Mouse (Mus musculus) heart, postnatal 25 days (tissue): ENCODE data around the gene Pex19. TPM values are rescaled to one million over a fixed set of nuclear protein-coding genes. Genes with fewer than 3 reads are reported as not detected.
A peak's percentile ranks its signal among the peaks of the same experiment; 100 is the strongest.

Source experiments
- DNase-seq: peaks from one replicate; pipeline ENCODE4 v3.0.0; 2022; ENCODE audit warnings: low spot score
- intact Hi-C: fragments of 180-260 bp; cut with DNase I; formaldehyde crosslinking; loops from one replicate; pipeline ENCODE4 v1.15.1; 2025
- total RNA-seq, 2 experiments: library from RNA; stranded (reverse); gene quantifications; 2 replicates each; pipeline ENCODE4 v1.2.3; 2021

Gene Pex19
- 100 to 1,000 TPM; 120 to 122 TPM for total RNA-seq

GRCm38 (mm10) chr1:172126376-172127347 is at the start of gene Pex19:
Gene Pex19 (plus strand): TSS chr1:172126755.
- intact Hi-C loops, result loop anchor here (2.0 to 5.0 kb wide), 2 partner anchors 44 to 184 kb away; partner anchors contain the start of genes Copa and Ncstn
- DNase-seq, result peak; percentile 43

GRCm38 (mm10) chr1:172077981-172078380 is 48.6 kb upstream of the Pex19 start:
- no peak for DNase-seq
- intact Hi-C loops, result no loop called here

- intact Hi-C loops, result loop anchor here (1.0 to 5.0 kb wide), 2 partner anchors 45 to 294 kb away; partner anchors contain the start of genes Pex19 and Pigm
- DNase-seq, result peak; percentile 88
These were observed 44.3 kb upstream of the Pex19 start, which contains the start of the genes Copa and Ncstn for GRCm38 (mm10) chr1:172082101-172082898. Gene Copa (plus strand): TSS chr1:172082529. Gene Ncstn (minus strand): TSS chr1:172082795.

- no peak for DNase-seq
- intact Hi-C loops, result loop anchor here (1.0 to 5.0 kb wide), 2 partner anchors 44 to 293 kb away; partner anchors contain the start of genes Pex19 and Pigm
These were observed 43.6 kb upstream of the Pex19 start for GRCm38 (mm10) chr1:172082899-172083445.

GRCm38 (mm10) chr1:172093522-172093921 is 33.0 kb upstream of the Pex19 start:
- no peak for DNase-seq
- intact Hi-C loops, result no loop called here

GRCm38 (mm10) chr1:172094295-172094694 is 32.3 kb upstream of the Pex19 start:
- DNase-seq, result no peak
- intact Hi-C loops, result no loop called here

GRCm38 (mm10) chr1:172095202-172095601 is 31.4 kb upstream of the Pex19 start:
- intact Hi-C loops, result no loop called here
- no peak for DNase-seq

GRCm38 (mm10) chr1:172099325-172100033 is 27.1 kb upstream of the Pex19 start:
- no peak for DNase-seq
- intact Hi-C loops, result no loop called here

GRCm38 (mm10) chr1:172103619-172104018 is 22.9 kb upstream of the Pex19 start:
- no peak for DNase-seq
- intact Hi-C loops, result no loop called here

GRCm38 (mm10) chr1:172105101-172105500 is 21.5 kb upstream of the Pex19 start:
- intact Hi-C loops, result no loop called here
- no peak for DNase-seq

GRCm38 (mm10) chr1:172107777-172108477 is 18.6 kb upstream of the Pex19 start:
- no peak for DNase-seq
- intact Hi-C loops, result no loop called here

GRCm38 (mm10) chr1:172116948-172117347 is 9.6 kb upstream of the Pex19 start:
- intact Hi-C loops, result loop anchor here (5.0 kb wide), 1 partner anchor 130 kb away; no protein-coding TSS in a partner anchor

GRCm38 (mm10) chr1:172119100-172119499 is 7.5 kb upstream of the Pex19 start:
- no peak for DNase-seq
- intact Hi-C loops, result loop anchor here (5.0 kb wide), 1 partner anchor 128 kb away; no protein-coding TSS in a partner anchor

More at GRCm38 (mm10) chr1:172116948-172117347, 9.6 kb upstream of the Pex19 start:
- DNase-seq, result no peak

GRCm38 (mm10) chr1:172119720-172120119 is 6.8 kb upstream of the Pex19 start:
- no peak for DNase-seq
- intact Hi-C loops, result loop anchor here (5.0 kb wide), 1 partner anchor 128 kb away; no protein-coding TSS in a partner anchor

- DNase-seq, result no peak
- intact Hi-C loops, result no loop called here
These were observed 3.9 kb upstream of the Pex19 start for GRCm38 (mm10) chr1:172122671-172123070.

GRCm38 (mm10) chr1:172124572-172124971 is 2.0 kb upstream of the Pex19 start:
- DNase-seq, result no peak
- intact Hi-C loops, result no loop called here

- intact Hi-C loops, result loop anchor here (2.0 to 5.0 kb wide), 2 partner anchors 45 to 183 kb away; partner anchors contain the start of genes Copa and Ncstn
- DNase-seq, result no peak
These were observed 932 bp downstream of the Pex19 start for GRCm38 (mm10) chr1:172127487-172127886.

GRCm38 (mm10) chr1:172128563-172128962 is 2.0 kb downstream of the Pex19 start:
- intact Hi-C loops, result loop anchor here (5.0 kb wide), 1 partner anchor 46 kb away; the partner anchor contains the start of genes Copa and Ncstn
- no peak for DNase-seq
